Mouse (Mus musculus): ENCODE data around the gene AU040320. TPM values are rescaled to one million over a fixed set of nuclear protein-coding genes. Genes with fewer than 3 reads are reported as not detected.

AU040320 gene
- polyA plus RNA-seq, 1 experiment from 2014 or later, result 35.3 TPM

GRCm38 (mm10) chr4:126775182-126775581 lies 21.8 kb downstream of the AU040320 start:
- 75% methylated on average over 1 of the region's 1 CpGs for WGBS

DNA sequence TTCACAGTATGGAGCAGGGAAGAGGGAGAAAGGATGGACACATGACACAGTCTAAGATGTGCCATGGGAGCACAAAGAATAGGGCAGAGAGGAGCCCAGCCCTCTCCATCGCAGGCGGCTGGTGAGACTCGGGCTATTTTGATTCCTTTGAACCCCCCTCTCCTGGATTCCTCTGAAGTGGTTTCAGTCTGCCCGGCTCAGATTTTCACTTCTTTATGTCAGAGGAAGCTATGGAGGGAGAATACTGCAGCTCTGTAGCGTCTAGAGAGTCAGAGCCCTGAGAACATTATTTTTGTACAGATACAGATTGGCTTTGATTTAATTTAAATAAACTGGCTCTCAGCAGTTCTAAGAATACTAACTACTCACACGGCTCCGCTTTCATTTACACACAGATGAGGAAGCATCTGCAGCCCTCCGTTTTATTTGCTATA lies 25.8 kb downstream of the AU040320 start:
- H3K4me1 ChIP-seq, result peaks cover 34% of the 10 kb centered on the region
- H3K27ac ChIP-seq, result peak overlapping the region; percentile 80
- no peaks in the 10 kb centered on the region for H3K9me3 ChIP-seq (replicated peaks)
- peak; percentile 64 for ATAC-seq (ENCODE audit: low FRiP score)
- 31% methylated on average over 8 of the region's 8 CpGs for WGBS
- no peak overlapping the region for H3K4me3 ChIP-seq
- H3K4me2 ChIP-seq (replicated peaks), result peak overlapping the region; percentile 27; the same call in 1 of the 2 replicates
- no peak overlapping the region for H3K9ac ChIP-seq
- no peaks in the 10 kb centered on the region for H3K27me3 ChIP-seq
- no peaks in the 10 kb centered on the region for H3K36me3 ChIP-seq

More at GRCm38 (mm10) chr4:126775182-126775581, 21.8 kb downstream of the AU040320 start:
- Histone ChIP-seq H3K9ac (no peak overlapping the region), H3K36me3 (peaks cover 5% of the 10 kb centered on the region; the same call in 1 of the 2 replicates), H3K4me2 (replicated peaks) (no peak overlapping the region), H3K4me1 (peaks cover 25% of the 10 kb centered on the region), H3K27ac (no peak overlapping the region), H3K4me3 (no peak overlapping the region), H3K9me3 (replicated peaks) (no peaks in the 10 kb centered on the region), H3K27me3 (no peaks in the 10 kb centered on the region)
- ATAC-seq (ENCODE audit: low FRiP score), result no peak

DNA sequence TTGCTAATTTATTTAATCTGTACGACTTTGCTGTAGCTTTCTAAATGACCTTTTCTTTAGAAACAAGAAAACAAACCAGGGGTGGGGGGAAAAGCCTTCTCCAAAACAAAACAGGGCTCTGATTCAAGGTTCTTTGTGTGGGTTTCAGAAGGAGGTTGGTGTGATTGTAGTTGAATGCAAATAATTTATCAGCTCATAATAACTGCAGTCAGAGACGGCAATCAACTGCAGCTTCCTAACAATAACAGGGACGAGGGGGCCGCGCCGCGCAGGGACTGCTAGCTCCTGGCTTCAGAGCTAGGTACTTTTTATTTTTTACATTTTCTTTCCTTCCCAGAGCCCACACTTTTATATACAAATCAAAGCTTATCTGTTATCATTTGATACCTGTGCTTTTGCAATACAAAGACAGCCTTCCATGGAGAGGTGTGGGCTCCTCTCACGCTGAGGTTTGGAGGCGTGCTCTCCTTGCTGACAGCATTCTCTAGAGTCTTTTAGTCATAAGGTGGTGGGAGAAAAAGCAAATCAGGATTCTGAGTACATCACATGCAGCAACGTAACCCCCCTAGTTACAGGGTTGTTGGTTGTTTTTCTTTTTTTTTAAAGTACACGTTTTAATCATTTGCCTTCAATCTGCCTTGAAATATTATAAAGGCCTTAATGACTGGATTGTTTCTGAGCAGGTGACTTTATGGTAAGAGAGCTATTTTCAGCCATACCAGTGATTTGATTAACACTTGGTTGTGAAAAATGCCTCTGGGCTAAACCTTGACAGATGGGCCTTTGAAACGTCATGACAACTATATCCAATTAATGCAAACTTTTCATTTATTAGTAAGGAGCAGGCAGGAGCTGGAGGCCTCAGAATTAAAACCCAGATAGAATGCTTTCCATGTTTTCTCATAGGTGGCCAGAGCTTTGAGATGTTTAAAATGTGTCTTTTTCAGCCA lies 26.8 kb downstream of the AU040320 start:
- no peak overlapping the region for H3K4me3 ChIP-seq
- peak overlapping the region; percentile 27 for H3K4me2 ChIP-seq (replicated peaks)
- 46% methylated on average over 12 of the region's 12 CpGs for WGBS
- 0 out of 2 replicates have a peak, but pooled peaks have one; percentile 21 for ATAC-seq (ENCODE audit: low FRiP score)
- H3K36me3 ChIP-seq, result no peaks in the 10 kb centered on the region
- H3K27ac ChIP-seq, result peak overlapping the region; percentile 80
- H3K4me1 ChIP-seq, result peaks cover 34% of the 10 kb centered on the region
- 0 out of 2 replicates have a peak overlapping the region, but pooled peaks have one; percentile 27 for H3K9ac ChIP-seq
- no peaks in the 10 kb centered on the region for H3K9me3 ChIP-seq (replicated peaks)
- no peaks in the 10 kb centered on the region for H3K27me3 ChIP-seq

DNA sequence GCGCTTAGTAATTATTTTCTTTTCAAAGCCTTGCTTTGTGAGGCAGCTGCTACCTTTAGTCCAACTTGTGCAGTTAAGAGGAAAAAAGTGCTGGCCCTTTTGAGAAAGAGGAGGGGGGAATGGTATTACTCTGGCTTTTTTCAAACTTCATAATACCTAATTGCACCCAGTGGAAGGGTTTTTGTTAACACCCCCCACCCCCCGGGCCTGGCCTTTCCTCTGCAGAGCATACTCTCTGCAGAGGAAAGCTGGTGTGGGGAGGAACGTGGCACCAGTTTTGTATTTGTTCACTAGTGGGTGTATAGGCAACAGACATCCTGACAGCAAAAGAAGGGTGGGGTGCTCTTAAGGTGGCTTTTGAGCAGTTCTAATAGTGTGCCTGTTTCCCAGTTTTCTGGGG lies 28.5 kb downstream of the AU040320 start:
- ATAC-seq (ENCODE audit: low FRiP score), result no peak
- Histone ChIP-seq H3K27me3 (no peaks in the 10 kb centered on the region), H3K4me1 (peaks cover 33% of the 10 kb centered on the region), H3K9me3 (replicated peaks) (no peaks in the 10 kb centered on the region), H3K4me3 (no peak overlapping the region), H3K9ac (no peak overlapping the region), H3K4me2 (replicated peaks) (no peak overlapping the region), H3K36me3 (no peaks in the 10 kb centered on the region), H3K27ac (no peak overlapping the region)
- 77% methylated on average over 3 of the region's 3 CpGs for WGBS

DNA sequence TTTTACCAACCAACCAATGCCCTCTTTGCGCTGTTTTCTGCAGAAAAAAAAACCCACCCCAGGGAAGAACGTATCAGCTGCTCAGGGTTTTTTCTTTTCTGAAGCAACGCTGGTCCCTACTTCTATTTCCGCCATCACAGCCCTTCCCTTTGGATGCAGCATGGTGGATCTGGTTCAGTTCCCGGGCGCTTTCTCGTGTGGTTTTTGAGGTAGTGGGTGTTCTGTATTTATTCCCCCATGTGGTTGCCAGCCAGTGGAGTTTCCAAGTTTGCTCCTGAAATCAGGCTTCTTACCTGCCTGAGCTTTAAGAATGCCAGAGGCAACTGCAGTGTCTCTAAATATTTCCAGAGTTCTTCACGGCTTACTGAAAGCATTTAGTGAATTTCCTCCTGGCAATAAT lies 29.2 kb downstream of the AU040320 start:
- no peak overlapping the region for H3K9ac ChIP-seq
- H3K4me2 ChIP-seq (replicated peaks), result no peak overlapping the region
- WGBS, result 91% methylated on average over 8 of the region's 8 CpGs
- ATAC-seq (ENCODE audit: low FRiP score), result no peak
- H3K27ac ChIP-seq, result no peak overlapping the region
- no peaks in the 10 kb centered on the region for H3K36me3 ChIP-seq
- H3K4me3 ChIP-seq, result no peak overlapping the region
- no peaks in the 10 kb centered on the region for H3K27me3 ChIP-seq
- H3K4me1 ChIP-seq, result peaks cover 27% of the 10 kb centered on the region
- H3K9me3 ChIP-seq (replicated peaks), result no peaks in the 10 kb centered on the region

GRCm38 (mm10) chr4:126782996-126783395 lies 29.7 kb downstream of the AU040320 start:
- Histone ChIP-seq H3K4me2 (replicated peaks) (no peak overlapping the region), H3K4me1 (peaks cover 26% of the 10 kb centered on the region), H3K4me3 (no peak overlapping the region), H3K27me3 (no peaks in the 10 kb centered on the region), H3K9ac (no peak overlapping the region), H3K27ac (no peak overlapping the region), H3K36me3 (no peaks in the 10 kb centered on the region), H3K9me3 (replicated peaks) (no peaks in the 10 kb centered on the region)
- ATAC-seq (ENCODE audit: low FRiP score), result no peak
- WGBS, result 84% methylated on average over 8 of the region's 8 CpGs

DNA sequence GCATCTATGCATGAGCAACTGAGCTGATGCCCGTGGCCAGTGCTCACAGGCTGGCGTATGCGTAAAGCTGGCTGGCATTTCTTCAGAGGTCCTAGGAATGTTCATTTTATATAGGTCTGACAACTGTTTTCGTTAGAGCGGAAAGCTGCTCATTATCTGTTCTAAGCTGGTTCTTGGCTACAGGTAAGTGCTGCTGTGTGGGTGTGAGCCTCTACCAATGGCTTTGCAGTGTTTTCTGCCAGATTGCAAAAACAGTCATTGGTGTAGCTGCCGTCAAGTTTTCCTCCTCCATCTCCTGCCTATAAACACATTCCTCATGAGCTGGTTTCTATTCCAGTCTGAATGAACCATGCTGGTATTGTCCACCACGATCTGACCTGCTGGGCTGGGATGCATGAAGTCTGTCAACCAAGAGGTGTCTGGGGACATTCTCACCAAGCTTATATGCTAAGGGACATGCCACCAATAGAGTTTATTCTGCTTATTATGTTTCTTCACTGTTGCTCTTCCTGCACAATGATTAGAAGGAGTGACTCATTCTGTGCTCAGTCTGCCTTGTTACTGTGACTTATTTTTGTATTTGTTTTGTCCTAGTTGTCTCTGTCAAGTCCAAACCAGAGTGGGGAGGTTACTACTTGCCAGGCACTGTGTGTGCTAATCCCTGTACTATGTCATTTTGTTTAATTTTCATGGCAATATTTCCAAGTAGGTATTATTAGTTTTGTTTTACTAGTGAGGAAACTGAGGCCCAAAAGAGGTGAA lies 39.2 kb downstream of the AU040320 start:
- 95% methylated on average over 7 of the region's 7 CpGs for WGBS
- H3K4me3 ChIP-seq, result no peak overlapping the region
- H3K27ac ChIP-seq, result no peak overlapping the region
- H3K27me3 ChIP-seq, result no peaks in the 10 kb centered on the region
- H3K9ac ChIP-seq, result no peak overlapping the region
- no peak overlapping the region for H3K4me2 ChIP-seq (replicated peaks)
- no peaks in the 10 kb centered on the region for H3K9me3 ChIP-seq (replicated peaks)
- no peaks in the 10 kb centered on the region for H3K4me1 ChIP-seq
- no peak for ATAC-seq (ENCODE audit: low FRiP score)
- peaks cover 29% of the 10 kb centered on the region for H3K36me3 ChIP-seq

- Histone ChIP-seq H3K9ac (no peak overlapping the region), H3K4me1 (peaks cover 7% of the 10 kb centered on the region; the same call in 1 of the 2 replicates), H3K27ac (no peak overlapping the region), H3K27me3 (no peaks in the 10 kb centered on the region), H3K4me3 (no peak overlapping the region), H3K4me2 (replicated peaks) (no peak overlapping the region), H3K36me3 (no peaks in the 10 kb centered on the region), H3K9me3 (replicated peaks) (no peaks in the 10 kb centered on the region)
- WGBS, result 93% methylated on average over 8 of the region's 8 CpGs
- no peak for ATAC-seq (ENCODE audit: low FRiP score)
These were observed 48.8 kb downstream of the AU040320 start for GRCm38 (mm10) chr4:126802174-126802573.

DNA sequence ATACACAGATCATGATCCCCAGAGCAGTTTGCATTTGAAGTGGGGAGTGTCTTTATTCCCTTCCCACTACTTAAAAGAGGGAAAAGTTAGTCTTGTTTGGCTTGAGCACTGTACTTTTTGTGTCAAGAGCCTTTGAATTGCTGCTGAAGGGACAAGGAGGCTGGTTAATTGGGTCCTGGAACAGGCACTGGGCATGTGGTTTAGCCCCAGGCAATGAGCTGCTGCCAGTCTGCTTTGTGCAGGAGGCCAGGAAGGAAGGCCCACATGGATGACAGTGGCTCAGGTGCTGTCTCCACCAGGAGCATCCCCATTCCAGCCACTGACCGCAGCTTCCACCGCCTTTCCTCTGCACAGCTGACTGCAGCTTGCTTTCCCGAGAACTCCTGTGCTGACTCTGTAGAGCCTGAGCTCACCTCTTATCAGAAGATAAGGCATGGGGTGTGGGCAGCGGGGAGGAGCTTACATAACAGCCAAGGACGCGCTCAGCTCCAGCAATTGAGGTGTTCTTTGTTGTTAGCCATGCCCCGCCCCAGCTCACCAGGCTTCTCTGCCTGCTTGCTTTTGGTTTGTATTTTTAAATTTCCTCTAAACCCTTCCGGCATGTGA lies 50.0 kb downstream of the AU040320 start:
- no peaks in the 10 kb centered on the region for H3K36me3 ChIP-seq
- H3K9ac ChIP-seq, result no peak overlapping the region
- H3K27me3 ChIP-seq, result no peaks in the 10 kb centered on the region
- 46% methylated on average over 8 of the region's 8 CpGs for WGBS
- H3K4me1 ChIP-seq, result peaks cover 7% of the 10 kb centered on the region; the same call in 1 of the 2 replicates
- H3K4me3 ChIP-seq, result no peak overlapping the region
- H3K9me3 ChIP-seq (replicated peaks), result no peaks in the 10 kb centered on the region
- no peak for ATAC-seq (ENCODE audit: low FRiP score)
- H3K27ac ChIP-seq, result no peak overlapping the region
- H3K4me2 ChIP-seq (replicated peaks), result no peak overlapping the region

GRCm38 (mm10) chr4:126805741-126806140 lies 52.4 kb downstream of the AU040320 start:
- no peak overlapping the region for H3K27ac ChIP-seq
- no peaks in the 10 kb centered on the region for H3K27me3 ChIP-seq
- WGBS, result 72% methylated on average over 4 of the region's 4 CpGs
- no peak for ATAC-seq (ENCODE audit: low FRiP score)
- H3K9me3 ChIP-seq (replicated peaks), result no peaks in the 10 kb centered on the region
- H3K4me3 ChIP-seq, result no peak overlapping the region
- H3K9ac ChIP-seq, result no peak overlapping the region
- H3K36me3 ChIP-seq, result peaks cover 4% of the 10 kb centered on the region; the same call in 1 of the 2 replicates
- peaks cover 7% of the 10 kb centered on the region; the same call in 1 of the 2 replicates for H3K4me1 ChIP-seq
- no peak overlapping the region for H3K4me2 ChIP-seq (replicated peaks)

DNA sequence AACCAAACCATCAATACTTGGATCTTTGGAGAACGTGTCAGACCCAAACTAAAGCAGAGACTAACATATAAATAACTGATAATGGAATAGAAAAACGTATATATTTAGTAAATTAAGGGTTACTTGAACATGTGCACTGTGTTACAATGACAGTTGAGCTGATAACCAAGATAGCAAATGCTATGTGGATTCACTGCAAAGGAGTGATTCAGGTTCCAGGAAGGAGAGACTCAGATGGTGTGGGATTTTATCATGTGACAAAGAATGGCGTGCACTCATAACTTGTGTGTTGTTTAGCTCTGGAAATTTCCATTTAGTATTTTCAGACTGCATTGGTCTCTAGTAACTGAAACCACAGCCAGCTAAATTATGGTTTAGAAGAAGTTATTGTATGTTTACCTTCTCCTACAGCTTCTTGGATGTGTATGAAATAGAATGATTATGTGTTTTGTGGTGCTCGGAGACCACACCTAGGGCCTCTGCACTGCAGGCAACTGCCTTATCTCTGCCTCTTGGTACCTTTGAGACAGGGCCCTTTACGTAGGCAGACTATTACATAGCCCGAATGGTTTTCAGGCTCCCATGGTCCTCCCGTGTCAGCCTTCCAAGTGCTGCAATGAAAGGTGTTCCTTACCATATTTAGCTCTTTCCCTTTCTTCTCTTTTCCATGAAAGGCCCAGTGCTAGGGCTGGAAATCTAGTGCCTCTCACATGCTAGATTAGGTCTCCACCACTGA lies 53.5 kb downstream of the AU040320 start:
- no peak for ATAC-seq (ENCODE audit: low FRiP score)
- no peaks in the 10 kb centered on the region for H3K27me3 ChIP-seq
- no peak overlapping the region for H3K9ac ChIP-seq
- no peak overlapping the region for H3K4me3 ChIP-seq
- no peak overlapping the region for H3K4me2 ChIP-seq (replicated peaks)
- H3K9me3 ChIP-seq (replicated peaks), result no peaks in the 10 kb centered on the region
- WGBS, result 92% methylated on average over 7 of the region's 7 CpGs
- peaks cover 7% of the 10 kb centered on the region; the same call in 1 of the 2 replicates for H3K4me1 ChIP-seq
- no peak overlapping the region for H3K27ac ChIP-seq
- peaks cover 4% of the 10 kb centered on the region; the same call in 1 of the 2 replicates for H3K36me3 ChIP-seq
